ENCODE assay signal across 7 mouse cellular contexts in the genomic region with DNA sequence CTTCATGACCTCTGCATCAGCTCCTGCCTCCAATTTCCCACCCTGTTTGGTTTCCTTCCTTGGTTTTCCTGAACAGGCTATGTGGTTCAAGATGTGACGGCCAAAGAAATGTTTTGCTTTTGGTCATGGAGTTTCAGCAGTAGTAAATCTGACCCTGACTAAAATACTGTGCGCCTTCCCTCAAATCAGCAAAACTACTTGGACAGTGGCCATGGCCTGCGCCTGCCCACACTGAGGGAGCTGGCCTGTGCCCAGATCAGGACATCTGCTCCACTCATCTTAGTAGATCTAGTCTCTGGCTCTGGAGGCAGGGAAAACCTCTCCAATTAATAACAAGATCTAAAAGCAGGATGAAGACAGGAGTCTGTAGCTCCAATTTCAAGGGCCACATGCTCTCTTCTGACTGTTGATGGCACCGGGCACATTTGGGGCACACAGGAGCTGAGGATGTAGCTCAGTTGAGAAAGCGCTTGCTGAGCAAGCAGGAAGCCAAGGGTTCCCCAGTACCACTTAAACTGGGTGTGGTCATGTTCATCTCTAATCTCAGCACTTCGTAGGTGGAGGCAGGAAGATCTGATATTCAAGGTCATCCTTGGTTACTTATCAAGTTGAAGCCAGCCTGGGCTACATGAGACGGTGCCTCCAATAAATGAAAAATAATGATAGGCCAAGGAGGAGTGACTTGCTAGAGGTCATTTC.
DNase-seq lines count a peak whose midpoint lies in the region; ATAC-seq lines count a peak whose summit lies in the region.

No protein-coding gene starts in this region.

- peak; percentile 39 for DNase-seq in urinary bladder, postnatal 25 days (ENCODE audit: low spot score)
- no peak for DNase-seq in urinary bladder, adult 2 months (ENCODE audit: low spot score)
- peak; percentile 67 for DNase-seq in cerebellum, adult 8-10 months
- peak; percentile 51 for DNase-seq in kidney, adult 18-20 months
- peak; percentile 81 for DNase-seq in lung, postnatal 10 days
- no peak for DNase-seq in left cerebral cortex, adult 11 months (ENCODE audit: low spot score)

- ATAC-seq in granulocyte monocyte progenitor cell, adult 5-6 weeks (replicated peaks; ENCODE audit: poor library complexity, severe bottlenecking), result no peak

Comparison
In these comparisons a context has a peak if more than half of its experiments do, and no peak if none do; other contexts are left out.
1. DNase-seq: peak in urinary bladder, postnatal 25 days (single experiment), cerebellum, adult 8-10 months (single experiment), kidney, adult 18-20 months (single experiment) and lung, postnatal 10 days (single experiment); none in urinary bladder, adult 2 months (single experiment) and left cerebral cortex, adult 11 months (single experiment).